ENCODE assay signal across 30 mouse cellular contexts in the genomic region with DNA sequence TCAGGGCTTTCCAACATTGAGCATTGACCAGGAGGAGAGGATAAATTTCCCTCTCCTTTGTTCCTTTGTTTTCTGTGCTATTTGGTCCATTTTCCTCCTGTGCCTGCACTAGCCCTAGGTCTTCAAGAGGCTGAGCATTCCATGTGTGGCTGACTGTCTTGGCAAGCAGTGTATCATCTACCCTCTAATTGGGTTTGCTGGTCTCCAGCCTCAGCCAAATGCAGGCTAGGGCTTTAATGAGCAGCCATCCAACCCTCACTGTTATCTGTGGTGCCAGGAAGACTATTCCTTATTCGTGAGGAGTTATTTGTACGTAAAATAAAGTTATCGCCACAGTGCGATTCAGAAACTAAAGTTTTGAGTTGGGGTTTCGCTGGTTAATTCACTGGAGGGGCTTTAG. TPM values are rescaled to one million over a fixed set of nuclear protein-coding genes. Genes with fewer than 3 reads are reported as not detected.
A peak's percentile ranks its signal among the peaks of the same experiment; 100 is the strongest.
DNase-seq lines count a peak whose midpoint lies in the region; ATAC-seq and TF ChIP-seq lines count a peak whose summit lies in the region.
"Had no signal": no experiment of that assay in that cellular context is flagged by ENCODE, and none has a peak within 500 bp of the region (broad histone marks: within the 10 kb centered on the region; RNA-seq: fewer than 3 reads in every experiment).

No protein-coding gene starts in this region.

- H3K36me3 ChIP-seq in embryonic facial prominence, embryonic 14.5 days (ENCODE audit: control insufficient read depth, insufficient read depth, low read length) = no peaks in the 10 kb centered on the region
- H3K36me3 ChIP-seq in embryonic facial prominence, embryonic 10.5 days (replicated peaks) = no peaks in the 10 kb centered on the region
- H3K36me3 ChIP-seq in hindbrain, postnatal 0 days (ENCODE audit: insufficient read depth, low read length) = no peaks in the 10 kb centered on the region
- H3K36me3 ChIP-seq in hindbrain, embryonic 16.5 days (ENCODE audit: control insufficient read depth, insufficient read depth, low read length) = no peaks in the 10 kb centered on the region
- no peaks in the 10 kb centered on the region for H3K36me3 ChIP-seq in embryonic facial prominence, embryonic 15.5 days
- H3K36me3 ChIP-seq: embryonic facial prominence, embryonic 12.5 days; forebrain, embryonic 10.5 days; hindbrain, embryonic 10.5 days; hindbrain, embryonic 13.5 days had no signal

- H3K4me1 ChIP-seq in embryonic facial prominence, embryonic 14.5 days (ENCODE audit: control insufficient read depth, insufficient read depth, low read length) = no peaks in the 10 kb centered on the region
- H3K4me1 ChIP-seq in embryonic facial prominence, embryonic 10.5 days = no peaks in the 10 kb centered on the region
- H3K4me1 ChIP-seq in hindbrain, postnatal 0 days (ENCODE audit: insufficient read depth, low read length) = no peaks in the 10 kb centered on the region
- H3K4me1 ChIP-seq in hindbrain, embryonic 16.5 days (ENCODE audit: control insufficient read depth, insufficient read depth, low read depth, low read length) = no peaks in the 10 kb centered on the region
- peaks cover 6% of the 10 kb centered on the region; the same call in 1 of the 2 replicates for H3K4me1 ChIP-seq in embryonic facial prominence, embryonic 15.5 days
- H3K4me1 ChIP-seq: embryonic facial prominence, embryonic 12.5 days; forebrain, embryonic 10.5 days; forebrain, embryonic 13.5 days; hindbrain, embryonic 10.5 days; hindbrain, embryonic 13.5 days had no signal

- no peak overlapping the region for H3K4me2 ChIP-seq in embryonic facial prominence, embryonic 14.5 days (ENCODE audit: low read depth, low read length)
- no peak overlapping the region for H3K4me2 ChIP-seq in hindbrain, postnatal 0 days (ENCODE audit: low read depth, low read length)
- no peak overlapping the region for H3K4me2 ChIP-seq in hindbrain, embryonic 16.5 days (ENCODE audit: low read length)
- no peak overlapping the region for H3K4me2 ChIP-seq in embryonic facial prominence, embryonic 15.5 days (replicated peaks)
- H3K4me2 ChIP-seq: embryonic facial prominence, embryonic 12.5 days; forebrain, embryonic 13.5 days; heart, embryonic 11.5 days; hindbrain, embryonic 13.5 days had no signal

- H3K4me3 ChIP-seq in embryonic facial prominence, embryonic 14.5 days (ENCODE audit: low read depth, low read length) = no peak overlapping the region
- no peak overlapping the region for H3K4me3 ChIP-seq in embryonic facial prominence, embryonic 10.5 days
- H3K4me3 ChIP-seq in hindbrain, postnatal 0 days (ENCODE audit: low read length) = no peak overlapping the region
- no peak overlapping the region for H3K4me3 ChIP-seq in hindbrain, embryonic 16.5 days (ENCODE audit: low read length)
- H3K4me3 ChIP-seq in embryonic facial prominence, embryonic 15.5 days (replicated peaks) = no peak overlapping the region
- H3K4me3 ChIP-seq: embryonic facial prominence, embryonic 12.5 days; forebrain, embryonic 10.5 days; forebrain, embryonic 13.5 days; heart, adult 2 months; hindbrain, embryonic 10.5 days; hindbrain, embryonic 13.5 days had no signal

- TF ChIP-seq CTCF in hindbrain, postnatal 0 days (IDR thresholded peaks at IDR 0.05; ENCODE audit: low read depth) = no peak

- ATAC-seq in embryonic facial prominence, embryonic 14.5 days (ENCODE audit: low read depth) = no peak
- ATAC-seq in hindbrain, postnatal 0 days = no peak
- ATAC-seq in hindbrain, embryonic 16.5 days = no peak
- peak; percentile 73; the same call in 1 of the 2 replicates for ATAC-seq in embryonic facial prominence, embryonic 15.5 days (ENCODE audit: insufficient number of reproducible peaks, low FRiP score, low TSS enrichment, low read depth)
- ATAC-seq: forebrain, embryonic 13.5 days; intestine, postnatal 0 days had no signal

- peak; percentile 59 for DNase-seq in embryonic facial prominence, embryonic 14.5 days (ENCODE audit: low spot score)
- DNase-seq in embryonic facial prominence, embryonic 10.5 days (ENCODE audit: low spot score) = no peak
- DNase-seq in hindbrain, postnatal 0 days (ENCODE audit: low spot score) = peak; percentile 3
- no peak for DNase-seq in yolk sac, embryonic 10.5 days (ENCODE audit: low spot score)
- DNase-seq: adrenal gland, adult 2 months; adrenal gland, postnatal 14 days; cerebellum, adult 18-20 months; cerebellum, adult 9-10 months; cerebellum, postnatal 14 days; gastrocnemius, postnatal 36 days; heart, adult 2 months; heart, postnatal 36 days; kidney, adult 2 months had no signal

- no peaks in the 10 kb centered on the region for H3K27me3 ChIP-seq in embryonic facial prominence, embryonic 14.5 days (replicated peaks; ENCODE audit: control insufficient read depth, insufficient read depth, low read length)
- H3K27me3 ChIP-seq in embryonic facial prominence, embryonic 10.5 days (replicated peaks; ENCODE audit: low read depth, poor library complexity, severe bottlenecking) = no peaks in the 10 kb centered on the region
- no peaks in the 10 kb centered on the region for H3K27me3 ChIP-seq in hindbrain, postnatal 0 days (ENCODE audit: insufficient read depth, low read length)
- H3K27me3 ChIP-seq in hindbrain, embryonic 16.5 days (replicated peaks; ENCODE audit: control insufficient read depth, insufficient read depth, low read length) = no peaks in the 10 kb centered on the region
- H3K27me3 ChIP-seq in embryonic facial prominence, embryonic 15.5 days = no peaks in the 10 kb centered on the region
- H3K27me3 ChIP-seq: embryonic facial prominence, embryonic 12.5 days; forebrain, embryonic 13.5 days; hindbrain, embryonic 13.5 days had no signal

- WGBS in embryonic facial prominence, embryonic 14.5 days = 81% methylated on average over 5 of the region's 5 CpGs
- WGBS in embryonic facial prominence, embryonic 10.5 days = 93% methylated on average over 5 of the region's 5 CpGs
- WGBS in hindbrain, postnatal 0 days = 86% methylated on average over 5 of the region's 5 CpGs
- 92% methylated on average over 5 of the region's 5 CpGs for WGBS in hindbrain, embryonic 16.5 days
- WGBS in embryonic facial prominence, embryonic 15.5 days = 75% methylated on average over 5 of the region's 5 CpGs

- H3K9ac ChIP-seq in embryonic facial prominence, embryonic 14.5 days (ENCODE audit: low read depth, low read length) = no peak overlapping the region
- no peak overlapping the region for H3K9ac ChIP-seq in hindbrain, postnatal 0 days (replicated peaks; ENCODE audit: low read length)
- no peak overlapping the region for H3K9ac ChIP-seq in hindbrain, embryonic 16.5 days (ENCODE audit: low read depth, low read length)
- H3K9ac ChIP-seq in embryonic facial prominence, embryonic 15.5 days = no peak overlapping the region
- H3K9ac ChIP-seq: embryonic facial prominence, embryonic 12.5 days; forebrain, embryonic 13.5 days; hindbrain, embryonic 13.5 days had no signal

- no peaks in the 10 kb centered on the region for H3K9me3 ChIP-seq in embryonic facial prominence, embryonic 14.5 days (ENCODE audit: control insufficient read depth, low read length)
- no peaks in the 10 kb centered on the region for H3K9me3 ChIP-seq in embryonic facial prominence, embryonic 10.5 days
- H3K9me3 ChIP-seq in hindbrain, postnatal 0 days (ENCODE audit: low read length) = no peaks in the 10 kb centered on the region
- H3K9me3 ChIP-seq in hindbrain, embryonic 16.5 days (ENCODE audit: control insufficient read depth, low read length) = no peaks in the 10 kb centered on the region
- no peaks in the 10 kb centered on the region for H3K9me3 ChIP-seq in embryonic facial prominence, embryonic 15.5 days (replicated peaks)
- H3K9me3 ChIP-seq: embryonic facial prominence, embryonic 12.5 days; forebrain, embryonic 10.5 days; forebrain, embryonic 13.5 days; hindbrain, embryonic 10.5 days; hindbrain, embryonic 13.5 days had no signal

- H3K27ac ChIP-seq in embryonic facial prominence, embryonic 14.5 days (replicated peaks; ENCODE audit: low read depth, low read length) = no peak overlapping the region
- H3K27ac ChIP-seq in embryonic facial prominence, embryonic 10.5 days (replicated peaks) = no peak overlapping the region
- H3K27ac ChIP-seq in hindbrain, postnatal 0 days = no peak overlapping the region
- H3K27ac ChIP-seq in hindbrain, embryonic 16.5 days (ENCODE audit: low read depth, low read length) = no peak overlapping the region
- H3K27ac ChIP-seq in embryonic facial prominence, embryonic 15.5 days (replicated peaks) = no peak overlapping the region
- H3K27ac ChIP-seq: embryonic facial prominence, embryonic 12.5 days; forebrain, embryonic 10.5 days; forebrain, embryonic 13.5 days; heart, adult 2 months; hindbrain, embryonic 10.5 days; hindbrain, embryonic 13.5 days had no signal

RNA-seq across cellular contexts. Expression of gene Gm5426, which starts 2.2 kb away (rescaled TPM):
- not detected in 2 replicates for polyA plus RNA-seq in embryonic facial prominence, embryonic 14.5 days (2014; fragmentation: Nextera tagmentation; extraction: Ambion mirVana)
- not detected in 2 replicates for polyA plus RNA-seq in embryonic facial prominence, embryonic 10.5 days (2016; fragmentation: Nextera tagmentation; extraction: Ambion mirVana)
- total RNA-seq in hindbrain, postnatal 0 days (2014; rRNA removed) = not detected in 2 replicates
- not detected in 2 replicates for polyA plus RNA-seq in hindbrain, postnatal 0 days (2015; fragmentation: Nextera tagmentation; extraction: Ambion mirVana)
- not detected in 2 replicates for polyA plus RNA-seq in hindbrain, embryonic 16.5 days (2015; fragmentation: Nextera tagmentation; extraction: Ambion mirVana)
- polyA plus RNA-seq in embryonic facial prominence, embryonic 15.5 days (2015; fragmentation: Nextera tagmentation; extraction: Ambion mirVana) = not detected in 2 replicates
- total RNA-seq: adrenal gland, adult 2 months; adrenal gland, postnatal 14 days; adrenal gland, postnatal 4 days; ES-E14; gastrocnemius, adult 18-20 months; gastrocnemius, postnatal 10 days; gastrocnemius, postnatal 36 days; granulocyte monocyte progenitor cell, adult 5-6 weeks; heart, adult 2 months; heart, postnatal 36 days had no signal
- polyA plus RNA-seq: adrenal gland, adult 2 months; embryonic facial prominence, embryonic 12.5 days; forebrain, embryonic 10.5 days; forebrain, embryonic 13.5 days; heart, adult 2 months; heart, embryonic 11.5 days; heart, embryonic 14.5 days; heart, postnatal 0 days; hindbrain, embryonic 10.5 days; hindbrain, embryonic 13.5 days; intestine, embryonic 14.5 days; intestine, postnatal 0 days; kidney, adult 2 months had no signal

Comparison
In these comparisons a context has a peak if more than half of its experiments do, and no peak if none do; other contexts are left out.
1. DNase-seq: peak in embryonic facial prominence, embryonic 14.5 days (single experiment) and hindbrain, postnatal 0 days (single experiment); none in embryonic facial prominence, embryonic 10.5 days (single experiment) and yolk sac, embryonic 10.5 days (single experiment).